Mouse (Mus musculus): Measurements from ENCODE around the gene Peli2. TPM values are rescaled to one million over a fixed set of nuclear protein-coding genes. Genes with fewer than 3 reads are reported as not detected.

Peli2 gene
- polyA plus RNA-seq, 1 experiment from 2014 or later: 3.5 TPM

DNA sequence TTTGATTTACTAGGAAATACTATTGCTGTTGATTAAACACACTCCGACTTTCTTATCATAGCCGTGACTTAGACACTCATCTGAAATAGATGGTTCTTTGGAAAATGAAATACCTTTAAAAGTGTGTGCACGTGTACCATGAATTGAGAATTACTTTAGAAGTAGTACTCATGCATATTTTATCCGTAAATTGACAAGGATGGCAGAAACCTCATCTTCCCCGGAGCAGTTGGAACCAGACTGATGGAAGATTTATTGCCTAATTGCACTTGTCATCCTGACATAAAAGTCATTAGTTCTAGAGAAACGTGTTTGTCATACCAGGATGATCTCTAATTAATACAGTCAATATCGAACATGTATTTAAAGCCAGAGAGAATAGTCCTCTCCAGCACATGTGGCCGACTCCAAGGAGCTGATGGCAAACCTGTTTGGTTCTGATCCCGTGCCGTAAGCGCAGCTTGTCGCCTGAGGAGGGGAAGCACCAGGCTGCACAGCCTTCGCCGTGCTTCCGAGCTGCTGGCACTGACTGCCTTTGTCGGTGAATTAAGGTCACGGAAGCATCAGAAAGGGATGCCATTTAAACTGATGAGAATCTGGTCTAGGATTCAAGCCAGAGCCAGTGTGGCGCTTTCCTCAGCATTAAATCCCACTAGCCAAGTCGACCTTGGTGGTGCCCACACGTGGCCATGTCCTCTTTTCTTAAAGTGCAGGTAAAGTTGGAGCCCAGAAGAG, 114.3 kb downstream of the Peli2 start:
- Histone ChIP-seq H3K27me3 (replicated peaks; ENCODE audit: control insufficient read depth, insufficient read depth, low read length) (no peaks in the 10 kb centered on the region), H3K9me3 (ENCODE audit: control insufficient read depth, low read length) (no peaks in the 10 kb centered on the region), H3K4me1 (ENCODE audit: control insufficient read depth, insufficient read depth, low read length) (no peaks in the 10 kb centered on the region), H3K4me3 (ENCODE audit: low read length) (no peak overlapping the region), H3K9ac (ENCODE audit: low read depth, low read length) (no peak overlapping the region), H3K36me3 (ENCODE audit: control insufficient read depth, insufficient read depth, low read length) (no peaks in the 10 kb centered on the region), H3K27ac (ENCODE audit: low read length) (no peak overlapping the region), H3K4me2 (ENCODE audit: low read depth, low read length) (no peak overlapping the region)
- 82% methylated on average over 20 of the region's 20 CpGs for WGBS
- ATAC-seq: no peak

DNA sequence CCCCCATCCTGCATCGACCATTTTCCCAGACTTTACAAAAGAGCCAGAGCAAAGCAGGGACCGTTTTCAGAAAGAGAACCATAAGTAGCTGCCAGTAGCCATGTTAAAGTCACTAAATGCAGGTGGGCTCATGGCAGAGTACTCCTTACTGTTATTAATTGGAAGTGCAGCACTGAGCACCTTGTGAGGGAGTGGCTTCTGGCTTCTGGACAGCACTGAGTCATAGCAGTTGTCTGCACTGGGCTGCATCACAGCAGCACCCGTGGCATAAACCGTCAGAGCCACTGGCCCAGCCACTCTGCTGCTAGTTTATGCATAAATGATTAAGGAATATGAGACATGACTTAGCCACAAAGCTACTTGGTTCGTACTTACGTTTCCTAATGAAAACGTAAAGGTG, 120.7 kb downstream of the Peli2 start:
- no peaks in the 10 kb centered on the region for H3K27me3 ChIP-seq (replicated peaks; ENCODE audit: control insufficient read depth, insufficient read depth, low read length)
- ATAC-seq: no peak
- WGBS: 86% methylated on average over 7 of the region's 7 CpGs

GRCm38 (mm10) chr14:48246236-48246635, 125.6 kb downstream of the Peli2 start:
- Histone ChIP-seq H3K4me1 (ENCODE audit: control insufficient read depth, insufficient read depth, low read length) (no peaks in the 10 kb centered on the region), H3K27ac (ENCODE audit: low read length) (no peak overlapping the region), H3K9ac (ENCODE audit: low read depth, low read length) (no peak overlapping the region), H3K27me3 (replicated peaks; ENCODE audit: control insufficient read depth, insufficient read depth, low read length) (no peaks in the 10 kb centered on the region), H3K4me2 (ENCODE audit: low read depth, low read length) (no peak overlapping the region), H3K4me3 (ENCODE audit: low read length) (no peak overlapping the region), H3K9me3 (ENCODE audit: control insufficient read depth, low read length) (no peaks in the 10 kb centered on the region), H3K36me3 (ENCODE audit: control insufficient read depth, insufficient read depth, low read length) (no peaks in the 10 kb centered on the region)
- no peak for ATAC-seq
- WGBS: 28% methylated on average over 3 of the region's 3 CpGs

More for the DNA sequence above, 120.7 kb downstream of the Peli2 start:
- Histone ChIP-seq H3K27ac (ENCODE audit: low read length) (no peak overlapping the region), H3K9ac (ENCODE audit: low read depth, low read length) (no peak overlapping the region), H3K9me3 (ENCODE audit: control insufficient read depth, low read length) (no peaks in the 10 kb centered on the region), H3K36me3 (ENCODE audit: control insufficient read depth, insufficient read depth, low read length) (no peaks in the 10 kb centered on the region), H3K4me1 (ENCODE audit: control insufficient read depth, insufficient read depth, low read length) (no peaks in the 10 kb centered on the region), H3K4me2 (ENCODE audit: low read depth, low read length) (no peak overlapping the region), H3K4me3 (ENCODE audit: low read length) (no peak overlapping the region)

GRCm38 (mm10) chr14:48246963-48247362, 126.3 kb downstream of the Peli2 start:
- H3K9ac ChIP-seq (ENCODE audit: low read depth, low read length): no peak overlapping the region
- WGBS: 79% methylated on average over 9 of the region's 9 CpGs
- H3K4me1 ChIP-seq (ENCODE audit: control insufficient read depth, insufficient read depth, low read length): no peaks in the 10 kb centered on the region
- H3K36me3 ChIP-seq (ENCODE audit: control insufficient read depth, insufficient read depth, low read length): no peaks in the 10 kb centered on the region
- no peaks in the 10 kb centered on the region for H3K27me3 ChIP-seq (replicated peaks; ENCODE audit: control insufficient read depth, insufficient read depth, low read length)
- H3K9me3 ChIP-seq (ENCODE audit: control insufficient read depth, low read length): no peaks in the 10 kb centered on the region
- no peak for ATAC-seq
- no peak overlapping the region for H3K27ac ChIP-seq (ENCODE audit: low read length)
- no peak overlapping the region for H3K4me2 ChIP-seq (ENCODE audit: low read depth, low read length)
- H3K4me3 ChIP-seq (ENCODE audit: low read length): no peak overlapping the region

- no peaks in the 10 kb centered on the region for H3K9me3 ChIP-seq (ENCODE audit: control insufficient read depth, low read length)
- no peak overlapping the region for H3K9ac ChIP-seq (ENCODE audit: low read depth, low read length)
- ATAC-seq: no peak
- H3K4me3 ChIP-seq (ENCODE audit: low read length): no peak overlapping the region
- H3K27ac ChIP-seq (ENCODE audit: low read length): no peak overlapping the region
- no peak overlapping the region for H3K4me2 ChIP-seq (ENCODE audit: low read depth, low read length)
- H3K36me3 ChIP-seq (ENCODE audit: control insufficient read depth, insufficient read depth, low read length): no peaks in the 10 kb centered on the region
- WGBS: 94% methylated on average over 2 of the region's 2 CpGs
- H3K27me3 ChIP-seq (replicated peaks; ENCODE audit: control insufficient read depth, insufficient read depth, low read length): no peaks in the 10 kb centered on the region
- no peaks in the 10 kb centered on the region for H3K4me1 ChIP-seq (ENCODE audit: control insufficient read depth, insufficient read depth, low read length)
Observed at GRCm38 (mm10) chr14:48249459-48249858, 128.8 kb downstream of the Peli2 start.

GRCm38 (mm10) chr14:48249909-48250308, 129.3 kb downstream of the Peli2 start:
- Histone ChIP-seq H3K9ac (ENCODE audit: low read depth, low read length) (no peak overlapping the region), H3K36me3 (ENCODE audit: control insufficient read depth, insufficient read depth, low read length) (no peaks in the 10 kb centered on the region), H3K27ac (ENCODE audit: low read length) (no peak overlapping the region), H3K9me3 (ENCODE audit: control insufficient read depth, low read length) (no peaks in the 10 kb centered on the region), H3K4me3 (ENCODE audit: low read length) (no peak overlapping the region), H3K4me2 (ENCODE audit: low read depth, low read length) (no peak overlapping the region), H3K27me3 (replicated peaks; ENCODE audit: control insufficient read depth, insufficient read depth, low read length) (no peaks in the 10 kb centered on the region), H3K4me1 (ENCODE audit: control insufficient read depth, insufficient read depth, low read length) (no peaks in the 10 kb centered on the region)
- 92% methylated on average over 9 of the region's 9 CpGs for WGBS
- no peak for ATAC-seq

- no peak overlapping the region for H3K4me3 ChIP-seq (ENCODE audit: low read length)
- 72% methylated on average over 9 of the region's 9 CpGs for WGBS
- no peak overlapping the region for H3K9ac ChIP-seq (ENCODE audit: low read depth, low read length)
- H3K4me2 ChIP-seq (ENCODE audit: low read depth, low read length): no peak overlapping the region
- no peak overlapping the region for H3K27ac ChIP-seq (ENCODE audit: low read length)
- ATAC-seq: no peak
- H3K9me3 ChIP-seq (ENCODE audit: control insufficient read depth, low read length): no peaks in the 10 kb centered on the region
- H3K36me3 ChIP-seq (ENCODE audit: control insufficient read depth, insufficient read depth, low read length): no peaks in the 10 kb centered on the region
- no peaks in the 10 kb centered on the region for H3K4me1 ChIP-seq (ENCODE audit: control insufficient read depth, insufficient read depth, low read length)
- H3K27me3 ChIP-seq (replicated peaks; ENCODE audit: control insufficient read depth, insufficient read depth, low read length): no peaks in the 10 kb centered on the region
Observed at GRCm38 (mm10) chr14:48251381-48251979, 130.9 kb downstream of the Peli2 start.

GRCm38 (mm10) chr14:48253183-48253582, 132.6 kb downstream of the Peli2 start:
- 70% methylated on average over 10 of the region's 10 CpGs for WGBS
- no peak overlapping the region for H3K9ac ChIP-seq (ENCODE audit: low read depth, low read length)
- no peak for ATAC-seq
- H3K4me3 ChIP-seq (ENCODE audit: low read length): no peak overlapping the region
- no peak overlapping the region for H3K4me2 ChIP-seq (ENCODE audit: low read depth, low read length)
- no peaks in the 10 kb centered on the region for H3K27me3 ChIP-seq (replicated peaks; ENCODE audit: control insufficient read depth, insufficient read depth, low read length)
- H3K36me3 ChIP-seq (ENCODE audit: control insufficient read depth, insufficient read depth, low read length): no peaks in the 10 kb centered on the region
- no peaks in the 10 kb centered on the region for H3K9me3 ChIP-seq (ENCODE audit: control insufficient read depth, low read length)
- no peak overlapping the region for H3K27ac ChIP-seq (ENCODE audit: low read length)
- H3K4me1 ChIP-seq (ENCODE audit: control insufficient read depth, insufficient read depth, low read length): no peaks in the 10 kb centered on the region

GRCm38 (mm10) chr14:48254696-48255095, 134.1 kb downstream of the Peli2 start:
- Histone ChIP-seq H3K4me1 (ENCODE audit: control insufficient read depth, insufficient read depth, low read length) (no peaks in the 10 kb centered on the region), H3K4me3 (ENCODE audit: low read length) (no peak overlapping the region), H3K9ac (ENCODE audit: low read depth, low read length) (no peak overlapping the region), H3K27me3 (replicated peaks; ENCODE audit: control insufficient read depth, insufficient read depth, low read length) (no peaks in the 10 kb centered on the region), H3K4me2 (ENCODE audit: low read depth, low read length) (no peak overlapping the region), H3K36me3 (ENCODE audit: control insufficient read depth, insufficient read depth, low read length) (no peaks in the 10 kb centered on the region), H3K27ac (ENCODE audit: low read length) (no peak overlapping the region), H3K9me3 (ENCODE audit: control insufficient read depth, low read length) (no peaks in the 10 kb centered on the region)
- no peak for ATAC-seq
- WGBS: 87% methylated on average over 8 of the region's 8 CpGs

Measured in intestine, embryonic 16.5 days (tissue).